Mouse (Mus musculus) layer of hippocampus, adult 8-10 months (tissue): ENCODE measurements around the gene Cbx4. TPM values are rescaled to one million over a fixed set of nuclear protein-coding genes. Genes with fewer than 3 reads are reported as not detected.
A peak's percentile ranks its signal among the peaks of the same experiment; 100 is the strongest.

Experiments
- DNase-seq, 2 experiments: peaks; one replicate each; pipeline ENCODE4 v3.0.0; 2022; ENCODE audit warnings: low spot score in 2 of 2
- total RNA-seq, 4 experiments: library from RNA; stranded (reverse); gene quantifications; 2 replicates each; pipeline ENCODE4 v1.2.4; 2022

Gene Cbx4
- total RNA-seq, result 10 to 100 TPM; 40.7 to 47.2 (median 44.0) TPM

DNA sequence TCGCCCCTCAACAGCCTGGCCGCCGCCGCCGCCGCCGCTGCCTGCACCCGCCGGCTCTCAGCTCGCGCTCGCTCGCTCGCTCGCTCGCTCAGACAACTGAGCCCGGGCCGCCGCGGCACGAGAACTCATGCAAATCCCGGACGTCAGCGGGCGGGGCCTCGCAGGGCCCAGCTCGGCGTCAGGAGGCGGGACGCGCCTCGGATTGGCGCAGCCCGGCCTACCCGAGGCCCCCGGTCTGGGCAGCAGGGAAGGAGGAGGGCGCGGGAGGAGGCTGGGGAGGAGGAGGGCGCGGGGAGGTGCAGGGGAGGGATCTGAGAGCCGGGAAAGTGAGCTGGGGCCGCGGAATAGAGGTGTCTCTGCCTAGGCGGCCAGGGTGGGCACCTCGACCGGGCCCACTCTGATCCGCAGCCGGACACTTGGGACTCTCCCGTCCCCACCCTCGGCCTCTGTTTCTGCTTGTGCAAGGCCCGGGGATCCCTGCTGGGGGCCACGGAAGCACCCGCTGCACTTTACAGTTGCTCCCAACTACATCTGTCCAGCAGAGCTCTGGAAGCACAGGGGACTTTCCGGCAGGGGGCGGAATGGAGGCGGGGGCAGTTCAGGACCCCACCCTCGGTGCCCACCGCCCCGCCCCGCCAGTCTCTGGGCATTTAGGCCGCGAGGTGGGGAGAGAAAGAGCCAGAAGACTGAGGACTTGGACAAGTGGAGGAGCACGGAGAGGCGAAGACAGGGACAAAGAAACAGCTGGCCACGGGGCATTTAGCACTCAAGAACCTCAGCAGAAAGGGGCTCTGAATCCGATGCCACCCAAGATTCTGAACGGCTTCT lies at the start of gene Cbx4:
Cbx4 (minus strand) TSS at position 78 of the 828 bp plus-strand sequence.
- peak; percentile 80 to 81 for DNase-seq

- no peak for DNase-seq
Measured at GRCm38 (mm10) chr11:119134586-119134985, 48.6 kb upstream of the Cbx4 start.

DNA sequence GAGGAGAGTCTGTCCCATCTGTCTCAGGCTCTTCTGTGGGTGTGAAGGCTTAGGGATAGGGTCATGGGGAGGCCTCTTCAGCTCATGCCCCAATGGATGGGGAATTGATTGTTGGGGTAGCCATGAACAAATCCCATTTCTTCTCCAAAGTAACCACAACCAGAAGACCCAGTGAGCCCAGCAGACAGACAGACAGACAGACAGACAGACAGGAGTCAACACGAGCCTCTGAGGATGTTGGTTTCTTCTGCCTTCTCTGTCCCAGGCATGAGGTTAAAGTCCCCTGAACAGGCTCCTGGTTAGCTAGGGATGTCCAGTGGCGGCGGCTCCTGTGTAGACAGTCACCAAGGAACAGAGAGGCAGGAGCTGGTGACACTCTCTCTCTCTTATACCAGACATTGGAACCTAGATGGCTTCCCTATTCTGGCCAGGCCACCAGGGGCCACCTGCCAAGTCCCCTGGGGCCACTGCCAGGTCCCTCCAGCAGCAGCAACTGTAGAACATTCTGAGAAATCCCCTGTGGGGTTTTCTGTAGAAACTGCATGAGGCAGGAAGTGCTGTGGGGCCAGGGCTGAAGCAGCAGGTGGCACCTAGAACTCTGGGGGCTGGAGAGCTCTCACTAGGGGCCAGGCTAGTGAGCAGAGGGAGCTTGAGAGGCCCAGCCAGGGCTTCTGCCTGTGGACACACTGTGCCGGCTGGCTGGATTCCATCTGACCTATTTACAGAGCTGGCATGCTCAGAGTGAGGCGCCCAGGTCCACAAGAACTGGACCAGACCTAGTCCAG lies 47.6 kb upstream of the Cbx4 start:
- DNase-seq, result peak; percentile 32 to 50

DNA sequence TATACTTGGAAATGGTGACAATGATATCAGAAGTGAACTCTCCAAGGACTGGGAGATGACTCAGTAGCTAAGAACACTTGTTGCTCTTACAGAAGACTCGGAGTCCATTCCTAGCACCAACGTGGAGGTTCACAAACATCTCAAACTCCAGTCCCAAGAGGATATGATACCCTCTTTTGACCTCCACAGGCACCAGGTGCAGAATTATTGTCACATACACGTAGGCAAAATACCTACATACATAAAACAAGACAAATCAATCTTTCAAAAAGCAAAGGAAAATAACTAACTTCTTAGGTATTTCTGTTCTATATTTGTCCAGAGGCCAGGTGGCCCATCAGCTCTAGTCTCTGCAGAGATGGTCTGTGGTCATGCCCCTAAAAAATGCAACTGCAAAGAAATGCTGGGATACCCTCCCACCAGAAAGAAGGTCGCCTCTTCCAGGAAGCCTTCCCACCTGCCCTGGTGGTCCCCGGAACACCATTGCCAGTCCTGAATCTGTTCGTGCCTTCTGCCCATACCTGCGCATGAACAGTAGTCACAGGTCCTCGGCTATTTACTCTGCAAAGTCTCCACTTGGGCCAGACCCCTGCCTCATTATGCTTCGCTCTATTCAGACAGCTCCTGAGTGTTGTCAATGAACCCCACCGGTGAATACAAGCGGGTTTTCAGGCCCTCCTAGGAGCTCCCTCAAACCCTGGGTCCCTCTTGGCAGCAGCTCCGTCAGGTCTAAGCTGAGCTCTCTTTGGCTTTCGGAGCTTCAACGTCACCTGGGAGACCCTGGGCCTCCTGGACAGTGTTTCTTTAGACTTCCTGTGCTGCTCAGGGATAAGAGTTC lies 46.4 kb upstream of the Cbx4 start:
- DNase-seq, result no peak

- DNase-seq, result no peak
Measured at GRCm38 (mm10) chr11:119130081-119130765, 44.2 kb upstream of the Cbx4 start.

GRCm38 (mm10) chr11:119129281-119130058 lies 43.4 kb upstream of the Cbx4 start:
- DNase-seq, result no peak

DNA sequence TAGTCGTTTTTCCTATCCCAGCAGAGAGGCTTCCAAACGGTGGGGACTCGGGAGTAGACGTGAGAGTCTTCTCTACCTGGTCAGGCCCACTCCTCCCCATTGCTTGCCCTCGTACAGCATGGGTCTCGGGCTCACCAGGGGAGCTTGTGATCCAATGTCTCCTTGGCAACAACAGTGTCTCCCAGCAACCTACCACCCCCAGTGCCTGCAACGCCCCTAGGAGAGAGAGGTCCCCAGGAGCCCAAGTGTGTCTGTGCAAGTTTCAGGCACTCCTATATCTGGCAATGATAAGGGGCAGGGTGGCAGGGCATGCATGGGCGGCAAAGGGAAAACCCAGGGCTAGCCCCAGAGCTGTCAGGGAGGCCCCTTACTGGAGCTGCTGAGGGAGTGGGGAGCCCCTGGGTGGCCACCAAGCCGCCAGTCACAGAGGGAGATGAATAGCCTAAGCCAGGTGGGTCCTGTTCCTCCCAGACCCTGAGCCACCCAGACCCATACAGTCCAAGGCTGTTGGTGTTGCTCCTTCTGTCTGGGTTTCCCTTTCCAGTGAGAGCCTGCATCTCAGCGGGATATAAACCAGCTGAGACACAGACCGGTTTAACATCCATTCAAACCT lies 42.8 kb upstream of the Cbx4 start:
- DNase-seq, result no peak

DNA sequence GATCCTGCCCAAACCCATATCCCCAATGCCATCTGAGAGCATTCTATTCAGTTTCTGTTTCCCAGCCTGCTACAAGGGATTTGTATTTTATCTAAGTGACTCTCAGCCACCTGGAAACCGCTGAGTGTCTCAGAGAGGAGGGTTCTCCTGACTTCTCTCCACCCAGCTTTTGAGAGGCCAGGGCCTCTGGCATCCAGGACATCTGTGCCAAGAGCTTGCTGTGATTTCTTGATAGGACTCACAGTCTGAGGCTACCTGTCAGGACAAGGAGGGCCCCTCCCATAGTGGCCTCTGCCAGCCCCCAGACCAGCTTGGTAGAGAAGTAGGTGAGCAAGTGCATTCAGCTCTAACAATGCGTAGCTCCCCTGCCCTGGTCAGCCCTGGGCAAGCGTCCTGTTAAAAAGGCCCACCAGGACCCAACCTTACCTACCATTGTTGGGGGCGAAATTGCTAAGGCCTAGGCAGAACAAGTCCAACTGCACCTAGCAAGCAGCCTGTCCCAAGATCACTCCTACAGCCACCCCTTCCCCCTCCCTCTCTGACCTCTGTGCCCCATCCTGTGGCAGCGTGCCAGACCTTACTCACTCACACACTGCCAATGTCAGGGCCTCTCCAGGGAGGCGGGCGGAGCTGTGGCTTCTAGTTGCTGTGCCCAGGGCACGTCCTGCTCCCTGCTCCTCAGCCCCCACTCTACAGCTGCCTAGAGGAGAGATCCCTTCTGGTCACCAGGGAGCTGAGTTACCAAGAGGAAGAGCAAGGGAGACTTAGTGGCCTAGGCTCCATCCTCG lies 41.9 kb upstream of the Cbx4 start:
- no peak for DNase-seq

GRCm38 (mm10) chr11:119127147-119127546 lies 41.1 kb upstream of the Cbx4 start:
- DNase-seq, result no peak

GRCm38 (mm10) chr11:119125929-119126861 lies 40.2 kb upstream of the Cbx4 start:
- peak; percentile 45 to 46 for DNase-seq

GRCm38 (mm10) chr11:119124536-119124935 lies 38.5 kb upstream of the Cbx4 start:
- no peak for DNase-seq

DNA sequence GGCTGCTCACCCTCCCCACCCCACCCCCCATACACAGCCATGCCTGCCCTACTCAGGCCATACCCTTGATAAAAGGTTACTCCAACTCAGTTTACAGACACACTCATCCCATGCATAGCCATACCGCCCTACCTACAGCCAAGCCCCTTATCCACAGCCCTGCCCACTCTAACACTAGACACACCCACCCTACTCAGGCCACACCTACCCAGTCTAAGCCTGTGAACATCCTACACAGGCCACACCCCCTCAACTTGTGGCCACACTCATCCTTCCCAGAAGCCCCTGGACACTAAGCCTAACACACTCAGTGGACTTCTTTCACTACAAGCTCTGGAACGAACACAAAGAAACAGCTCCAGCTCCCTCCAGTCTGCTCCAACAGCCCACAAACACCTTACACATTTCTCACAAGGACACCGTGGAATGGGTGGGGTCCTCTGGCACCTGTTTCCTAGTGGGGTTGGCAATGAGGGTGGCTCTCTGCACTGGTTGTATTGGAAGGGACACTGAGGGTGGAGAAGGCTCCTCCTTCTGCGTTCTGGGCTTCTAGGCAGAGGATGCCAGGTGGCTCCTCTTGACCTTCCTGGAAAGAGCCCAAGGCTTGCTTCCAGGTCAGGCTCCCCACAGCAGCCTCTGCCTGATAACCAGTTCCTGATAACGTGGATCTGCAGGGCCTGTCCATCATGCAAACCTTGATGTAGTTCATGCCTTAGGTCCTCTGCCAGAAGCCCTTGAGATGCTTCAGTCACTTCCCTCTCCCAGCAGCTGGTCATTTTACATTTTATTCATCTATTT lies 37.7 kb upstream of the Cbx4 start:
- DNase-seq, result no peak

GRCm38 (mm10) chr11:119122396-119122795 lies 36.4 kb upstream of the Cbx4 start:
- no peak for DNase-seq

- DNase-seq, result no peak
Measured at GRCm38 (mm10) chr11:119118905-119119304, 32.9 kb upstream of the Cbx4 start.

- no peak for DNase-seq
Measured at GRCm38 (mm10) chr11:119117945-119118344, 31.9 kb upstream of the Cbx4 start.

DNA sequence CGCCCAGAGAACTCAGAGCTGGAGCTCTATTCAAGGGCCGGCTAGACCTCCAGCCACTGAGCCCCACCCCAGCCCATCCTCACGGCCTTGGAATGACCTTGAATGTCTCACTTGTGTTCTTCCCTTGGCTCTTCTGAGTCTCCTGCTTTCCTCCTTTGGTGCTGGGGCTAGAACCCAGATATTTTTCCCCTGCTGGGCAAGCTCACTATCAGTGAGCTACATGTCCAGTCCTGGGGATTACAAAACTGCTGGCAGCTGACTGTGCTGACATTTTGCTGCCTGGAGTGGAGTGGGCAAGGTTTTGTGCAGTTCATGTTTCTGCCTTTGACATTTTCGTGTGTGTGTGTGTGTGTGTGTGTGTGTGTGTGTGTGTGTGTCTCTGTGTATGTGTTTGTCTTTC lies 31.0 kb upstream of the Cbx4 start:
- no peak for DNase-seq

- no peak for DNase-seq
Measured at GRCm38 (mm10) chr11:119112721-119113120, 26.7 kb upstream of the Cbx4 start.
